8 mouse cellular contexts compared by ENCODE assay signal in the genomic region with DNA sequence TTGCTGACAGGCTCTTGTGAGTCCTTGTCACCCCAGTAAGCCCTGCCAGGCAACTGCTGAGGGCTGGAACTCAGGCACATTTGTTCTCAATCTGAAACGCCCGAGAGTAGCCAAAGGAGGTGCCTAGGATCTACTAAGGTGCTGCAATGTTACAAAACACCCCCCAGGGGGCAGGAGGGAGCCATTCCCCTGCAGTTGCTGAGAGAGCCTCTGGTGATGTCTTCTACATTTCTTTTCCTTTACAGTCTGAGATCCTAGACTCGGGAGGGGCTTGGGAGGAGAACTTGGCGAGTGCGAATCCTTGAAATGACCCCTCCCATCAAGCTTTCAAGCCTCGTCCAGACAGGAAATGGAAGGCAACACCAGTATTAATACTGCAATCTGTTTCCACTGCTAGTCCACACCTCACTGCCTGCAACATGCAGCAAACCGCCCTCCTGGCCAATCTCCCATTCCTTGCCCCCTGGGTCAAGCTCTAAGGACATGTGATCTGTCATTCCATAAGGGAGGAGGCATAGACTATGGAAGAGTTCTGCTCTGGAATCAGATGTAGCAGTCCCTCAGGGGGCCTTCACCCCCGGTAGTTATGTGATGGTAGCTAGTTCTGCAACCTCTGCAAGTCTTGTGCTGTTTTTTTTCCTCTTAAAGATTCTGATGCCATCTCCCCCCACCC. TPM values are rescaled to one million over a fixed set of nuclear protein-coding genes. Genes with fewer than 3 reads are reported as not detected.
DNase-seq lines count a peak whose midpoint lies in the region; ATAC-seq and TF ChIP-seq lines count a peak whose summit lies in the region.

No protein-coding gene starts in this region.

- peak; percentile 76 for TF ChIP-seq RAD21 in MEL (IDR thresholded peaks at IDR 0.05; ENCODE audit: low read depth, low read length)

- peak; percentile 85 to 94 (median 89) for TF ChIP-seq CTCF in MEL (IDR thresholded peaks at IDR 0.05 in 2 of 3, conservative IDR thresholded peaks at IDR 0.05 in 1 of 3; ENCODE audit: control insufficient read depth in 1 of 3, insufficient read depth in 1 of 3, low read depth in 2 of 3, low read length in 3 of 3, poor library complexity in 1 of 3, severe bottlenecking in 1 of 3)

- H3K9ac ChIP-seq in MEL (ENCODE audit: control insufficient read depth, low read depth, low read length, poor library complexity, severe bottlenecking) = no peak overlapping the region
- no peak overlapping the region for H3K9ac ChIP-seq in kidney, embryonic 14.5 days (ENCODE audit: low read depth, low read length)

- no peaks in the 10 kb centered on the region for H3K36me3 ChIP-seq in MEL (ENCODE audit: control insufficient read depth in 1 of 2, insufficient read depth in 2 of 2, low read length in 2 of 2)
- no peaks in the 10 kb centered on the region for H3K36me3 ChIP-seq in kidney, embryonic 14.5 days (ENCODE audit: control insufficient read depth, insufficient read depth, low read length)

- peak; percentile 40 to 78 for DNase-seq in adrenal gland, adult (ENCODE audit: inconsistent age in 2 of 2, low spot score in 1 of 2)
- no peak for DNase-seq in adrenal gland, adult 8-10 months
- DNase-seq in MEL (ENCODE audit: low read depth, low spot score) = peak; percentile 63
- DNase-seq in cerebellum, adult 8-10 months = peak; percentile 48
- peak; percentile 46 to 59 for DNase-seq in gastrocnemius, postnatal 4 days (ENCODE audit: low spot score in 2 of 2)
- DNase-seq in lung, postnatal 14 days = peak; percentile 62
- peak; percentile 32 to 68 for DNase-seq in spleen, postnatal 4 days (ENCODE audit: low spot score in 2 of 2)

- peaks cover 13 to 27% of the 10 kb centered on the region in 2 experiments for H3K27me3 ChIP-seq in MEL (ENCODE audit: control insufficient read depth in 1 of 2, insufficient read depth in 2 of 2, low read length in 2 of 2)
- H3K27me3 ChIP-seq in kidney, embryonic 14.5 days (ENCODE audit: control insufficient read depth, insufficient read depth, low read length) = no peaks in the 10 kb centered on the region

- WGBS in kidney, embryonic 14.5 days = 17% methylated on average over 8 of the region's 8 CpGs

- TF ChIP-seq POLR2A in MEL (IDR thresholded peaks at IDR 0.05; ENCODE audit: control insufficient read depth in 1 of 2, insufficient read depth in 1 of 2, low read depth in 1 of 2, low read length in 2 of 2, poor library complexity in 1 of 2) = no peak

- H3K4me2 ChIP-seq in kidney, embryonic 14.5 days (replicated peaks; ENCODE audit: low read depth, low read length) = no peak overlapping the region

- no peaks in the 10 kb centered on the region for H3K79me2 ChIP-seq in MEL (ENCODE audit: control insufficient read depth, insufficient read depth, low read length, poor library complexity)

- no peak for TF ChIP-seq EP300 in MEL (IDR thresholded peaks at IDR 0.05; ENCODE audit: low read depth in 1 of 2, low read length in 2 of 2)

- no peaks in the 10 kb centered on the region for H3K4me1 ChIP-seq in MEL (ENCODE audit: control insufficient read depth in 1 of 2, insufficient read depth in 2 of 2, low read length in 2 of 2)
- 0 out of 2 replicates have a peak, but pooled peaks cover 3% of the 10 kb centered on the region for H3K4me1 ChIP-seq in kidney, embryonic 14.5 days (ENCODE audit: control insufficient read depth, insufficient read depth, low read length)

- no peaks in the 10 kb centered on the region for H3K9me3 ChIP-seq in MEL (replicated peaks; ENCODE audit: insufficient read depth, low read length)
- H3K9me3 ChIP-seq in kidney, embryonic 14.5 days (ENCODE audit: control insufficient read depth, low read length) = no peaks in the 10 kb centered on the region

- H3K27ac ChIP-seq in MEL (ENCODE audit: control insufficient read depth, low read depth, low read length) = no peak overlapping the region
- no peak overlapping the region for H3K27ac ChIP-seq in kidney, embryonic 14.5 days (ENCODE audit: low read depth, low read length)

- 0 out of 2 replicates have a peak, but pooled peaks have one; percentile 49 for ATAC-seq in kidney, embryonic 14.5 days (ENCODE audit: low FRiP score, low TSS enrichment)

- no peak overlapping the region for H3K4me3 ChIP-seq in MEL (ENCODE audit: control insufficient read depth in 1 of 2, insufficient read depth in 1 of 2, low read depth in 2 of 2, low read length in 2 of 2)
- H3K4me3 ChIP-seq in kidney, embryonic 14.5 days (ENCODE audit: low read length) = no peak overlapping the region

TF ChIP-seq in MEL, 35 proteins besides CTCF, POLR2A, EP300 and RAD21:
- TF ChIP-seq MYC (IDR thresholded peaks at IDR 0.05; ENCODE audit: low read depth, low read length) = no peak
- TF ChIP-seq SMC3 (IDR thresholded peaks at IDR 0.05; ENCODE audit: low read depth, low read length) = peak; percentile 95
- no peak for TF ChIP-seq MYB (IDR thresholded peaks at IDR 0.05; ENCODE audit: low read depth, low read length)
- TF ChIP-seq ZC3H11A (IDR thresholded peaks at IDR 0.05; ENCODE audit: low read depth, low read length) = peak; percentile 61
- TF ChIP-seq SIN3A (IDR thresholded peaks at IDR 0.05; ENCODE audit: low read length) = no peak
- no peak for TF ChIP-seq E2F4 (IDR thresholded peaks at IDR 0.05; ENCODE audit: borderline replicate concordance, low read depth, low read length)
- no peak for TF ChIP-seq ZKSCAN1 (IDR thresholded peaks at IDR 0.05; ENCODE audit: low read depth, low read length)

RNA-seq across cellular contexts. Expression of a gene that starts 38.0 kb away (rescaled TPM):
- total RNA-seq in adrenal gland, adult 8-10 months (2022) = 1 to 10 TPM in 1 of 4 experiments, under 1 TPM in 2, not detected in 1; 0.12 to 1.1 (median 0.38) TPM
- total RNA-seq in MEL (2012; rRNA removed) = not detected in 2 replicates
- polyA plus RNA-seq in MEL (2012; ENCODE audit: insufficient read depth in 1 of 2, insufficient read length in 2 of 2, low read depth in 1 of 2, low replicate concordance in 2 of 2, missing spikeins in 1 of 2) = under 1 TPM in 1 of 2 experiments, not detected in 1; 0.01 TPM
- 1 to 10 TPM; 1.2 to 1.7 TPM for total RNA-seq in gastrocnemius, postnatal 4 days (2021)
- polyA plus RNA-seq in kidney, embryonic 14.5 days (2014; fragmentation: Nextera tagmentation; extraction: Ambion mirVana) = 0.03 and 0.09 TPM in 2 replicates

RNA-seq across cellular contexts. Expression of a gene that starts 42.1 kb away (rescaled TPM):
- not detected for total RNA-seq in adrenal gland, adult 8-10 months (2022)
- not detected in 2 replicates for total RNA-seq in MEL (2012; rRNA removed)
- not detected for polyA plus RNA-seq in MEL (2012; ENCODE audit: insufficient read depth in 1 of 2, insufficient read length in 2 of 2, low read depth in 1 of 2, low replicate concordance in 2 of 2, missing spikeins in 1 of 2)
- total RNA-seq in gastrocnemius, postnatal 4 days (2021) = not detected
- not detected in 2 replicates for polyA plus RNA-seq in kidney, embryonic 14.5 days (2014; fragmentation: Nextera tagmentation; extraction: Ambion mirVana)
